Mouse (Mus musculus) limb, embryonic 13.5 days (tissue): ENCODE data around the gene Igfbp7. TPM values are rescaled to one million over a fixed set of nuclear protein-coding genes. Genes with fewer than 3 reads are reported as not detected.

Experiments
- ATAC-seq: fragments of 200-750 bp; cut with Nextera tagmentation; 2 replicates; pipeline ENCODE4 v1.8.0; 2017; ENCODE audit warnings: low read depth, moderate number of reproducible peaks, moderate TSS enrichment; ENCODE audit not compliant: low FRiP score
- H3K27ac ChIP-seq: fragments of 300-500 bp; sonication (generic); 2 replicates; pipeline ENCODE4 v1.5.1; 2015; ENCODE audit warnings: inconsistent platforms, mild to moderate bottlenecking, moderate library complexity
- H3K27me3 ChIP-seq: fragments of 300-500 bp; sonication (generic); 2 replicates; pipeline ENCODE4 v1.6.1; 2015; ENCODE audit warnings: mild to moderate bottlenecking, inconsistent platforms
- H3K36me3 ChIP-seq: fragments of 300-500 bp; sonication (generic); 2 replicates; pipeline ENCODE4 v1.6.1; 2015; ENCODE audit warnings: inconsistent platforms, mild to moderate bottlenecking, moderate library complexity
- H3K4me1 ChIP-seq: fragments of 300-500 bp; sonication (generic); 2 replicates; pipeline ENCODE4 v1.6.1; 2015; ENCODE audit warnings: inconsistent platforms
- H3K4me2 ChIP-seq: fragments of 300-500 bp; sonication (generic); replicated peaks from 2 replicates; pipeline ENCODE4 v1.6.1; 2015; ENCODE audit warnings: inconsistent platforms, mild to moderate bottlenecking, moderate library complexity
- H3K4me3 ChIP-seq: fragments of 300-500 bp; sonication (generic); 2 replicates; pipeline ENCODE4 v1.5.1; 2015; ENCODE audit warnings: moderate library complexity, mild to moderate bottlenecking, inconsistent platforms
- H3K9ac ChIP-seq: fragments of 300-500 bp; sonication (generic); 2 replicates; pipeline ENCODE4 v1.6.1; 2015; ENCODE audit warnings: mild to moderate bottlenecking, inconsistent platforms
- H3K9me3 ChIP-seq: fragments of 300-500 bp; sonication (generic); 2 replicates; pipeline ENCODE4 v1.6.1; 2016; ENCODE audit warnings: inconsistent platforms
- WGBS: fragments of 180-500 bp; shearing (Covaris S2); methylation state at CpG from one replicate; pipeline ENCODE4 v1.1.7; 2015; 5-methylcytosine and 5-hydroxymethylcytosine counted together
- polyA plus RNA-seq: library from polyadenylated mRNA; unstranded; fragments of >200 nt; fragmentation: Nextera tagmentation; extraction: Ambion mirVana; gene quantifications from 2 replicates; pipeline ENCODE4 v1.2.1, GENCODE M21; 2015

Gene Igfbp7
- polyA plus RNA-seq, 1 experiment from 2014 or later = 33.4 TPM

DNA sequence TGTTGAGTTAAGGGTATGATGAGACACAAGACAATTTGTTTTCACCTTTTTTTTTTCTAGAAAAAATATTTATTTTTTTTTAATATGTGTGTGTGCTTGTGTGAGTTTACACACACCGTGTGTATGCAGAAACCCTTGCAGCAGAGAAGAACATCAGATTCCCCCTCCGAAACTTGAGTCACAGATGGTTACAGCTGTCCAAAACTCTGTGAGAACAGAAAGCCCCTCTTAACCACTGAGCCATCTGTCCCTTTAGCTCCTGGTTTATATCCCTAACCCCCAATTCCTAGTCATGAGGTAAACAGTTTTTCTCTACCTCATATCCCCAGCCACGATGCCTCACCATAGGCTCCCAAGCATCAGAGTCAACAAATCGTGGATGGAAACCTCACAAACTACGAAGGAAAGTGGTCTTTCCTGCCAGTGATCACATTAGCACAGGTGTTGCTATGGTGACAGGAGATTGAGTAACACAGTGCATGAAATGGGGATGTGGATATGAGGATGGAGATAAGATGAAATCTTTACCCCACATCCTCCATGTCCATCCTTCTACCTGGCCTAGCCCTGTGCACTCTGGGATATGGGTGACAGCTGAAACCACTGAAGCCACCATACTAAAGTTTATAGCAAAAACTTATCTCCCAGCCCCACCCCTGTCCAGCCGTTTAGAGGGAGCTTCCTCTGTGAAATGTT, 21.8 kb downstream of the Igfbp7 start:
- Histone ChIP-seq H3K36me3 (no peaks in the 10 kb centered on the region), H3K27ac (no peak overlapping the region), H3K4me3 (no peak overlapping the region), H3K27me3 (peaks cover 5% of the 10 kb centered on the region; the same call in 1 of the 2 replicates), H3K4me1 (peaks cover 6% of the 10 kb centered on the region; the same call in 1 of the 2 replicates), H3K4me2 (no peak overlapping the region), H3K9me3 (no peaks in the 10 kb centered on the region), H3K9ac (no peak overlapping the region)
- ATAC-seq = 0 out of 2 replicates have a peak, but pooled peaks have one; percentile 48
- 80% methylated on average over 6 of the region's 6 CpGs for WGBS

DNA sequence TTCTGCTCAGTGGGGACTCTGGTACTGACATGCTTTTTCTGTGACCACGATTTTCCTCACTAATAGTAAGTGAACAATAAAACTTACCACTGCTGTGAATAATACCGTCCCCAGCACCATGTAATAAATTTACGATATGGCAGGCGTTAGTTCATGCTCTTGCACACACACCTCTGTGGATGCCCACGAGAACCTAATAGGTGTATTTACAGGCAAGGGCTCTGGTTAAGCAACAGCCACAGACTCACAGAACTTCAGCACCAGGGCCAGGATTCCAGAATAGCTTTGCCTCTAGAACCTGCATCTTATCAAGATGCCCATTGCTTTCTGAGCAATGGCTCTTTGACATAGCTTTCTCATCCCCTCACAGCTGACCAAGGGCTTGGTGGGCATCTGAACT, 22.6 kb downstream of the Igfbp7 start:
- WGBS = 30% methylated on average over 5 of the region's 5 CpGs

DNA sequence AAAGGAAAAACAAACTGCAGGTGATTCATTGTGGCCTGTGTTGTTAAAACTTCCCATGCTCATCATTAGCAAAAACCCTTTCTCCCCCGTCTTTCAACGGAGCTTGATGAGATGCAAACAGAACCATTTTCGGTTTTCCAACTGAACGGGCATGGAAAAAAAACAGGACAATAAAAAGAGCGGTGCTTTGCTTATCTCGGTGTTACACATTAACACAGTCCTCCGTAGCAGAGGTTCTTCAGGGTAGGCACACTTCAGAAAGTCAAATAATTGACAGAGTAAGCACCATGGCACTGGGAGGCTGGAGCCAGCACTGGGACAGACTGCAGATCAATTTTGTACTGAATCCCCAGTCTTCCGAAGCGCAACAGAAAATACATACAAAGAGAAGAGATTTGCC, 23.1 kb downstream of the Igfbp7 start:
- Histone ChIP-seq H3K4me2 (no peak overlapping the region), H3K4me1 (peaks cover 8% of the 10 kb centered on the region), H3K36me3 (no peaks in the 10 kb centered on the region), H3K27me3 (peaks cover 5% of the 10 kb centered on the region; the same call in 1 of the 2 replicates), H3K9me3 (no peaks in the 10 kb centered on the region), H3K4me3 (no peak overlapping the region), H3K27ac (no peak overlapping the region), H3K9ac (no peak overlapping the region)
- ATAC-seq = no peak
- WGBS = 81% methylated on average over 9 of the region's 9 CpGs

More for the DNA sequence above, 22.6 kb downstream of the Igfbp7 start:
- Histone ChIP-seq H3K9ac (no peak overlapping the region), H3K4me2 (no peak overlapping the region), H3K27ac (no peak overlapping the region), H3K4me3 (no peak overlapping the region), H3K36me3 (no peaks in the 10 kb centered on the region), H3K27me3 (peaks cover 5% of the 10 kb centered on the region; the same call in 1 of the 2 replicates), H3K9me3 (no peaks in the 10 kb centered on the region), H3K4me1 (peaks cover 6% of the 10 kb centered on the region; the same call in 1 of the 2 replicates)
- ATAC-seq = no peak

DNA sequence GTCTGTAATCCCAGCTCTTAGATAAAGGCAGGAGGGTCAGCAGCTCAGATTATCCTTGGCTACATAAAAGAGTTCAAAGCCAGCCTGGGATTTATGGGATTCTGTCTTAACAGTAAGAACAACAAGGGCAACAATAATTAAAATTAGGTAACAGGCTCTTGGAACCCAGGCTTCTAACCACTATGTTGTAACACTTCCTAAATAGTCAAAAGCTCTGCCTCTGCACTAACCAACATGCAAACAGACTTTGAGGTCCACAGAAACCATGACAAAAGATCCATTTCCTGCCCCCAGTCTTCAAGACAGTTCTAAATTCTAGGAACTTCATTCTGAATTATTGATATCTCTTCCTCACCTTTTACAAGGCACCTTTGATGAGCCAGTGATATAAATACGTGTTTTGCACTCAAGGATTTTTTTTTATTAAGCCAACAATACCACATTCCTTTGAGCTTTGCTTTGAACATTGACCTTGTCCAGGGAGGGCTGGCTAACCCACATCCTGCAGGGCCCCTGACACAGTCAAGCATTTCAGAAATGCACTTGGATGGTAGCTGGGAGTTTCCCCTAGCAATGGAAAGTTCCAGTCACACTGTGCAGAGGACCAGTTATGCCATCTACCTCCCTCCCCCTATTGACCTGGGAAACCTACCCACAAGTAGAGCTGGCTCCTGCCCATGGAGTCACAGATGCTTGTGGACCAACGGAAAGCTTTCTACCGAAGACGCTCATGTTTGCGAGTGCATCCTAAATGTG, 23.9 kb downstream of the Igfbp7 start:
- no peak for ATAC-seq
- no peak overlapping the region for H3K27ac ChIP-seq
- no peaks in the 10 kb centered on the region for H3K36me3 ChIP-seq
- no peak overlapping the region for H3K4me3 ChIP-seq
- no peaks in the 10 kb centered on the region for H3K9me3 ChIP-seq
- H3K4me1 ChIP-seq = peaks cover 13% of the 10 kb centered on the region
- peaks cover 5% of the 10 kb centered on the region; the same call in 1 of the 2 replicates for H3K27me3 ChIP-seq
- WGBS = 88% methylated on average over 5 of the region's 5 CpGs
- no peak overlapping the region for H3K9ac ChIP-seq
- no peak overlapping the region for H3K4me2 ChIP-seq

DNA sequence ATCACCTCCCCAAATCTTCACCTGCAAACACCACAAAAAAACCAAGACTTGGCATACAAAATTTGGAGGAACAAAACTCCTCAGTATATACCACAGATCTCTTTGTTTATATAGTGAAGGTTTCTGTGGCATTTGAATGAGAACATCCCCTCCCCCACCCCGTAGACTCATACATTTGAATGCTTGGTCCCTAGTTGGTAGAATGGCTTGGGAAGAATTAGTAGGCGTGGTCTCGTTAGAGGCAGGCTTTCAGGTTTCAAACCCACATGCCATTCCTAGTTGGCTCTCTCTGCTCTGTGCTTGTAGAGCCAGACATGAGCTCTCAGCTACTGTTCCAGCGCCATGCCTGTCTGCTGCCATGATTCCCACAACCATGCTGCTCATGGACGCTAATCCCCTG, 26.2 kb downstream of the Igfbp7 start:
- no peaks in the 10 kb centered on the region for H3K9me3 ChIP-seq
- no peaks in the 10 kb centered on the region for H3K36me3 ChIP-seq
- ATAC-seq = no peak
- no peak overlapping the region for H3K4me2 ChIP-seq
- 87% methylated on average over 5 of the region's 5 CpGs for WGBS
- no peak overlapping the region for H3K27ac ChIP-seq
- H3K4me3 ChIP-seq = no peak overlapping the region
- no peak overlapping the region for H3K9ac ChIP-seq
- H3K27me3 ChIP-seq = peaks cover 5% of the 10 kb centered on the region; the same call in 1 of the 2 replicates
- H3K4me1 ChIP-seq = peaks cover 7% of the 10 kb centered on the region

DNA sequence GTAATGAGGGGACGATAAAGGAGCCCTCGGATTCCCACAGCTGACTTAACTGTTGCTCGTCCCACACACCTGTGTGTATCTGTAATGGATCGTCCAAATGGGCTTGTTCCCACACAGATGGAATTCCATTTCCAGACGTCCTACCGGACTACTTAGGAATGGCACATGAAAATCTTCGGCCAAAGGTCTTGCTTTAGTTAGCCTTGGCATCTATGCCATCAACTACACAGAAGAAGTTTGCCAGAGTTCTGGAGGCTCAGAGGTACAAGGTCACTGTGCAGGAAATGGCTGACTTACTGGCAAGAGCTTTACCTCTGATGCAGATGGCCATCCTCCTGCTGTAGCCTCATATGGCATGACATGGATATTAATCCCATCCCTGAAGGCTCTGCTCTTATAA, 26.6 kb downstream of the Igfbp7 start:
- no peaks in the 10 kb centered on the region for H3K9me3 ChIP-seq
- no peak overlapping the region for H3K4me2 ChIP-seq
- no peak overlapping the region for H3K9ac ChIP-seq
- H3K27me3 ChIP-seq = peaks cover 5% of the 10 kb centered on the region; the same call in 1 of the 2 replicates
- no peak for ATAC-seq
- peaks cover 7% of the 10 kb centered on the region for H3K4me1 ChIP-seq
- WGBS = 67% methylated on average over 7 of the region's 7 CpGs
- no peaks in the 10 kb centered on the region for H3K36me3 ChIP-seq
- no peak overlapping the region for H3K27ac ChIP-seq
- no peak overlapping the region for H3K4me3 ChIP-seq

DNA sequence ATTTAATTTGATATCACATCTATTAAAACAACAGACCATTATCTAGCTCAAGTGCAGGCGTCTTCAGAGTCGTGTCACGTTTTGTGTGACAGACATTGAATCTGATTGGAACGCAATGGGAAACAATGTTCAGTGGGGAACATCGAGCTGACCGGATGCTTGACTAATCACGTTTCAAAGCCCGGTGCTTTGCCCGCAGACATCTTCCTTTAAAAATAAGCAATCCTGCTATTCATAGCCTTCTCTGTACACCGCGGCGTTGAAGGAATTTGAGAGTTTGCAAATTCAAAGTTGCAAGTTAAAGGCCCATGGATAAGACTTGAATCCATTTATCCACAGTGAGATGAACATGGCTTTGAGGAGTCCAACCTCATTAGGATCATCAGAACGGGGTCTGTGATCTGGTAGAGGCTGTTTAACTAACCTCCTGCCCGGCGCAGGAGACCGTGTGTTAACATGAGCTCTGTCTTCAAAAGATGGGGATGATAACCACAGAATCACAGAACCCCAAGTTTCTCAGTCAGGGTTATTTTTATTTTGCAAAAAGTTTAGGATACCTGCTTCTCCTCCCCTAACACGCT, 27.4 kb downstream of the Igfbp7 start:
- peaks cover 7% of the 10 kb centered on the region for H3K4me1 ChIP-seq
- no peaks in the 10 kb centered on the region for H3K36me3 ChIP-seq
- H3K9ac ChIP-seq = no peak overlapping the region
- H3K4me2 ChIP-seq = no peak overlapping the region
- H3K27me3 ChIP-seq = peaks cover 5% of the 10 kb centered on the region; the same call in 1 of the 2 replicates
- H3K27ac ChIP-seq = no peak overlapping the region
- no peaks in the 10 kb centered on the region for H3K9me3 ChIP-seq
- 78% methylated on average over 17 of the region's 17 CpGs for WGBS
- ATAC-seq = no peak
- no peak overlapping the region for H3K4me3 ChIP-seq

DNA sequence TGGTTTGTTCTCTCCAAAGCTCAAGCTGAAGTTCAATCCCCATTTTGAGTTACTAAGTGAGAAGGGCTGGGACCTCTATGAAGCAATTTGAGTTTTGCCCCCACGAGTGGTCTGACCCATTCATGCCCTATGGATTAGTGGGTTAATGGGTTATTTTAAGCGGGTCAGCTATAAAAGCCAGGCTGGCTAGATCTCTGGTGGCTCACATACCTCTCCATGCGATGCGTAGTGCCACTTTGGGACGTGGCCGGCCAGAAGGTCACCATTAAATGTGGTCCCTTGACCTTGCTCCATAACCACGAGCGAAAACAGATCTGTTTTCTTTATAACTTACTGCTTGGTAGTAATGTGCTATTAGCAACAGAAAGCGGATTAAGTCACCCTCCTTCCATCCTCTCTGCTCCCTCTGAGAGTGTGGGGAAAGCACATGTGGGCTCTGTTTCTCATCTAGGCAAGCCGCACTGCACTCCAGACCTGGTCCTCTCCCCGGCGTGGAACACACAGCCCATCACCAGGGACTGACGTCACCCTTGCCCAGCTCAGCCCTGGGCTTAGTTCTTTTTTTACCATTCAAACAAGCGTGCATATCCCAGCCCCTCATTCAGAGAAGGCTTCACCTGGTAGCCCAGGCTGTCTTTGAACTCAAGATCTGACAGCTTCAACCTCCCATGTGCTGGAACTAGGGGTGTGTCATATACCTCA, 28.3 kb downstream of the Igfbp7 start:
- 31% methylated on average over 14 of the region's 14 CpGs for WGBS
- H3K36me3 ChIP-seq = no peaks in the 10 kb centered on the region
- no peak overlapping the region for H3K4me3 ChIP-seq
- no peak overlapping the region for H3K9ac ChIP-seq
- peaks cover 7% of the 10 kb centered on the region for H3K4me1 ChIP-seq
- H3K4me2 ChIP-seq = no peak overlapping the region
- H3K27me3 ChIP-seq = peaks cover 5% of the 10 kb centered on the region; the same call in 1 of the 2 replicates
- peak; percentile 71; the same call in 1 of the 2 replicates for ATAC-seq
- H3K27ac ChIP-seq = no peak overlapping the region
- no peaks in the 10 kb centered on the region for H3K9me3 ChIP-seq

DNA sequence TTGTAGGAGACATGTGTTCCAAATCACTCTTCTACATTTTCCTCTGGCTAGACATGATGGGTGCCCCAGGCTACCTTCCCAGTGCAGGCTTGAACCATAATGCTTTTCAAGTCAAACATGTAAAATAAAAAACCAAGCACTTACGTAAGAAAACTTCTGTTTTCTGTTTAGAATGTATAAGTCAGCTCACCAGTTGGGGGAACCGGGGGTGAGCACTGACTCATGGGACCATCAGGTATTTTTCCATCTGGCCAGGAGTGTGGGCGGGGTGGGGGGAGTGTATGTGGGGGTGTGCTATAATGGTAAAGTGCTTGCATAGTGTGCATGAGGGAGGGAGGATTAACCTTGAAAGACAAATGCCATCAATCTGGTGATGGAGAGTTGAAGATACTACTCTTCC, 29.8 kb downstream of the Igfbp7 start:
- no peak for ATAC-seq

DNA sequence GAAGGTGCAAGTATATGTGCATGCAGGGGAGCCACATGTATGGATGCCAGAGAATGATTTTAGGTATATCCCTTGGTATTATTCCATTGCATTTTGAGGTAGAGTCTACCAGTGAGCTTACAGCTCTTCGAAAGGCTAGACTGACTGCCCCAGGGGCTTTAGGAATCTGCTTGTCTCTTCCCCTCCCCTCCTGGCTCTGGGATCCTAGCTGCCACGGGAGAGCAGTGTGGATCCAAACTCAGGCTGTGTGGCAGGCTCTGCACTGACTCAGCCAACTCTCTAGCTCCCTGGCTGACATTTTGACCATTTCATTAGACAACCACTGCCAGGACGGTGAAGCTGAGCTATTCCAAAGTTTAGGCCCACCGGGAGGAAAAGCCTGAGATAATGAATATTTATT, 32.3 kb downstream of the Igfbp7 start:
- Histone ChIP-seq H3K36me3 (no peaks in the 10 kb centered on the region), H3K9ac (no peak overlapping the region), H3K27me3 (no peaks in the 10 kb centered on the region), H3K9me3 (no peaks in the 10 kb centered on the region), H3K4me1 (peaks cover 7% of the 10 kb centered on the region), H3K27ac (no peak overlapping the region), H3K4me3 (no peak overlapping the region), H3K4me2 (no peak overlapping the region)
- 54% methylated on average over 4 of the region's 4 CpGs for WGBS
- no peak for ATAC-seq

More for the DNA sequence above, 29.8 kb downstream of the Igfbp7 start:
- Histone ChIP-seq H3K36me3 (no peaks in the 10 kb centered on the region), H3K9ac (no peak overlapping the region), H3K4me3 (no peak overlapping the region), H3K27ac (no peak overlapping the region), H3K4me1 (peaks cover 7% of the 10 kb centered on the region), H3K4me2 (no peak overlapping the region), H3K9me3 (no peaks in the 10 kb centered on the region), H3K27me3 (peaks cover 3% of the 10 kb centered on the region; the same call in 1 of the 2 replicates)
- 72% methylated on average over 3 of the region's 3 CpGs for WGBS

DNA sequence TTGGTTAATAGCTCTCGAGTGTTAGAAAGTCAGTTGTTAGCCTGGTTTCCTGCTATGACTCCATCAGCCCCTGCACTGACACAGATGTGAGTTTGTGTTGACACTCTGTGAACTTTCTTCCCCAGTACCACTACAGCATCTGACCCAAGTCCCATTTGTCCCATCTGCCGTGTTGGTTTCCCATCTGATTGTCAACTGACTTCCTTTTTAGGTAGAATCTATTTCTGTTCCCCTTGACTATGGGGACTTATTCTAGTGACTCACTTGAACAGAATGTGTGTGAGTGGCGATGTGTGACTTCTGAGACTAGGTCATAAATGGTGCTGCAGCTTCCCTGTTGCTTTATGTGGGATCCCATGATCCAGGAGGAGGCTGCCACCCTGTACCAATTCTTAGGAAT, 32.9 kb downstream of the Igfbp7 start:
- peaks cover 12% of the 10 kb centered on the region for H3K4me1 ChIP-seq
- no peak overlapping the region for H3K4me3 ChIP-seq
- H3K27me3 ChIP-seq = no peaks in the 10 kb centered on the region
- H3K9me3 ChIP-seq = no peaks in the 10 kb centered on the region
- WGBS = 66% methylated on average over 3 of the region's 3 CpGs
- no peak overlapping the region; the same call in 1 of the 2 replicates for H3K27ac ChIP-seq
- no peak overlapping the region for H3K4me2 ChIP-seq
- no peak for ATAC-seq
- no peak overlapping the region for H3K9ac ChIP-seq
- no peaks in the 10 kb centered on the region for H3K36me3 ChIP-seq
